Mouse (Mus musculus) heart, postnatal 25 days (tissue): Measurements from ENCODE around the gene Ntn5. TPM values are rescaled to one million over a fixed set of nuclear protein-coding genes. Genes with fewer than 3 reads are reported as not detected.

Experiments
- DNase-seq: peaks from one replicate; pipeline ENCODE4 v3.0.0; 2022; ENCODE audit warnings: low spot score
- intact Hi-C: fragments of 180-260 bp; cut with DNase I; formaldehyde crosslinking; loops from one replicate; pipeline ENCODE4 v1.15.1; 2025
- total RNA-seq, 2 experiments: library from RNA; stranded (reverse); gene quantifications; 2 replicates each; pipeline ENCODE4 v1.2.3; 2021

Gene Ntn5
- total RNA-seq, 2 experiments from 2014 or later, result 0.14 to 0.29 TPM

GRCm38 (mm10) chr7:45709036-45709435 lies 25.2 kb downstream of the Ntn5 start:
- intact Hi-C loops, result no loop called here
- DNase-seq, result no peak

- DNase-seq, result no peak
- intact Hi-C loops, result loop anchor here (10.0 kb wide), 1 partner anchor 845 kb away; the partner anchor contains the start of gene Ptov1
These were observed 26.0 kb downstream of the Ntn5 start for GRCm38 (mm10) chr7:45709677-45710355.

- intact Hi-C loops, result loop anchor here (10.0 kb wide), 1 partner anchor 846 kb away; the partner anchor contains the start of gene Ptov1
These were observed 26.8 kb downstream of the Ntn5 start for GRCm38 (mm10) chr7:45710477-45711191.

GRCm38 (mm10) chr7:45711316-45712021 lies 27.6 kb downstream of the Ntn5 start:
- DNase-seq, result no peak
- intact Hi-C loops, result loop anchor here (10.0 kb wide), 1 partner anchor 847 kb away; the partner anchor contains the start of gene Ptov1

More at GRCm38 (mm10) chr7:45710477-45711191, 26.8 kb downstream of the Ntn5 start:
- DNase-seq, result no peak

GRCm38 (mm10) chr7:45712022-45712757 lies 28.4 kb downstream of the Ntn5 start:
- DNase-seq, result peak; percentile 53
- intact Hi-C loops, result loop anchor here (10.0 kb wide), 1 partner anchor 847 kb away; the partner anchor contains the start of gene Ptov1

- no peak for DNase-seq
These were observed 29.6 kb downstream of the Ntn5 start for GRCm38 (mm10) chr7:45713396-45713795.

GRCm38 (mm10) chr7:45713881-45714520 lies 30.2 kb downstream of the Ntn5 start:
- no peak for DNase-seq
- intact Hi-C loops, result loop anchor here (10.0 kb wide), 1 partner anchor 849 kb away; the partner anchor contains the start of gene Ptov1

More at GRCm38 (mm10) chr7:45713396-45713795, 29.6 kb downstream of the Ntn5 start:
- intact Hi-C loops, result loop anchor here (10.0 kb wide), 1 partner anchor 849 kb away; the partner anchor contains the start of gene Ptov1

- DNase-seq, result no peak
- intact Hi-C loops, result loop anchor here (10.0 kb wide), 1 partner anchor 850 kb away; the partner anchor contains the start of gene Ptov1
These were observed 30.8 kb downstream of the Ntn5 start for GRCm38 (mm10) chr7:45714630-45715089.

GRCm38 (mm10) chr7:45715090-45715708 lies 31.4 kb downstream of the Ntn5 start, which contains the start of gene Rpl18:
TSS of gene Rpl18 (plus strand) at chr7:45715457.
- peak; percentile 98 for DNase-seq
- intact Hi-C loops, result loop anchor here (10.0 kb wide), 1 partner anchor 850 kb away; the partner anchor contains the start of gene Ptov1

GRCm38 (mm10) chr7:45715741-45716459 lies 32.1 kb downstream of the Ntn5 start:
- intact Hi-C loops, result loop anchor here (10.0 kb wide), 1 partner anchor 851 kb away; the partner anchor contains the start of gene Ptov1
- DNase-seq, result no peak

GRCm38 (mm10) chr7:45716460-45716857 lies 32.6 kb downstream of the Ntn5 start:
- intact Hi-C loops, result loop anchor here (10.0 kb wide), 1 partner anchor 852 kb away; the partner anchor contains the start of gene Ptov1
- DNase-seq, result no peak

GRCm38 (mm10) chr7:45716952-45717917 lies 33.4 kb downstream of the Ntn5 start:
- intact Hi-C loops, result loop anchor here (10.0 kb wide), 1 partner anchor 852 kb away; the partner anchor contains the start of gene Ptov1
- DNase-seq, result no peak

GRCm38 (mm10) chr7:45717918-45718297 lies 34.1 kb downstream of the Ntn5 start, which contains the start of gene Sphk2:
TSS of gene Sphk2 (minus strand) at chr7:45718002.
- intact Hi-C loops, result loop anchor here (10.0 kb wide), 1 partner anchor 853 kb away; the partner anchor contains the start of gene Ptov1
- peak; percentile 97 for DNase-seq

- DNase-seq, result no peak
- intact Hi-C loops, result loop anchor here (10.0 kb wide), 1 partner anchor 854 kb away; the partner anchor contains the start of gene Ptov1
These were observed 34.5 kb downstream of the Ntn5 start for GRCm38 (mm10) chr7:45718331-45718730.

GRCm38 (mm10) chr7:45719180-45719579 lies 35.4 kb downstream of the Ntn5 start:
- no peak for DNase-seq
- intact Hi-C loops, result loop anchor here (10.0 kb wide), 1 partner anchor 854 kb away; the partner anchor contains the start of gene Ptov1
